Mouse (Mus musculus) G1E (cell line): ENCODE measurements at regions not wholly inside any gene's neighbourhood (a gene's known extent, or its start where the extent isn't known, plus 50 kb on each side); places are given as distances from the start of the nearest gene placed in this dataset.

Source experiments
- CTCF ChIP-seq: IDR thresholded peaks from 2 replicates; pipeline ENCODE4 v1.5.1; 2012; ENCODE audit warnings: low read depth, low read length, inconsistent platforms, mixed read lengths
- GATA1 ChIP-seq: IDR thresholded peaks from 2 replicates; pipeline ENCODE4 v1.6.1; 2012; ENCODE audit warnings: borderline replicate concordance, low read length, inconsistent platforms, mixed read lengths
- GATA2 ChIP-seq: IDR thresholded peaks from 2 replicates; pipeline ENCODE4 v1.6.1; 2012; ENCODE audit warnings: low read depth, low read length, inconsistent platforms, borderline replicate concordance
- POLR2AphosphoS5 ChIP-seq: IDR thresholded peaks from 2 replicates; pipeline ENCODE4 v1.6.1; 2012; ENCODE audit warnings: low read depth, low read length, inconsistent platforms; ENCODE audit not compliant: insufficient replicate concordance
- TAL1 ChIP-seq: conservative IDR thresholded peaks from 2 replicates; pipeline ENCODE4 v1.6.1; 2012; ENCODE audit warnings: low read depth, low read length, inconsistent platforms, mixed read lengths

- TF ChIP-seq CTCF (no peak), GATA1 (no peak), POLR2AphosphoS5 (no peak), GATA2 (no peak), TAL1 (no peak)
Measured at GRCm38 (mm10) chr9:122525621-122526055, 174.2 kb downstream of the Abhd5 start.
